Mouse (Mus musculus): ENCODE data around the gene Acot6. TPM values are rescaled to one million over a fixed set of nuclear protein-coding genes. Genes with fewer than 3 reads are reported as not detected.
"Not testable (repeated sequence)": the region's sequence is repeated elsewhere in the genome, so short reads cannot be mapped to it uniquely, and the experiment has no call there.

The Acot6 gene
- 1.8 and 2.3 TPM in 2 replicates for polyA plus RNA-seq (2014; fragmentation: Nextera tagmentation; extraction: Ambion mirVana)

DNA sequence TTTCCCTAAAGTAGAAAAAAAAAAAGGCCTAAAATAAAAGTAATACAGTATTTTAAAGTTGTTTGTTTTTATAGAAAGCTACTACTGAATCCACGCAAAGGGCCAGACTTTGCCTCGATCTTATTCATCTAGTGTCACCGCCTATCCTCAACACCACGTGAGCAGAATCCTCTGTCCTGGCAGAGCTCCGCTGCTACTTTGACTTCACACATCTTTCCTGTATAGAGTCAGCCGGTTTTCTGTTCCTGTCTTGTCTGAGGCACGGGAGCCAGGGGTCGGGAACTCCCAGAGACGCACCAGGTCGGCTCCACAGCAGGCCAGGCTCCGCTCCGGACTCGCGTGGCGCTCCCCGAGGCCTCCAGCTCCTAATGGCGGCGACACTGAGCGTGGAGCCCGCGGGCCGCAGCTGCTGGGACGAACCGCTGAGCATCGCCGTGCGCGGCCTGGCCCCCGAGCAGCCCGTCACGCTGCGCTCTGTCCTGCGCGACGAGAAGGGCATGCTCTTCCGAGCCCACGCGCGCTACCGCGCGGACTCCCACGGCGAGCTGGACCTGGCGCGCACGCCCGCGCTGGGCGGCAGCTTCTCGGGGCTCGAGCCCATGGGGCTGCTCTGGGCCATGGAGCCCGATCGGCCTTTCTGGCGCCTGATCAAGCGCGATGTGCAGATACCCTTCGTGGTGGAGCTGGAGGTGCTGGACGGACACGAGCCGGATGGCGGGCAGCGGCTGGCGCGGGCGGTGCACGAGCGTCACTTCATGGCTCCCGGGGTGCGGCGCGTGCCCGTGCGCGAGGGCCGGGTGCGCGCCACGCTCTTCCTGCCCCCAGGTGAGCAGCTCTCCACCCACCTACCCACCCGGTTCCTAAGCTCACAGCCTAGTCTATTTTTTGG, at the start of gene Acot6:
Gene Acot6, plus strand, starts transcription at position 51 of the 889 bp plus-strand sequence.
- H3K4me3 ChIP-seq (ENCODE audit: low read depth, low read length), result peak within 1 kb of the TSS; percentile 50
- H3K36me3 ChIP-seq (ENCODE audit: insufficient read depth); H3K4me1 ChIP-seq (ENCODE audit: insufficient read depth); H3K9me3 ChIP-seq (ENCODE audit: low read depth, low read length); H3K27me3 ChIP-seq (ENCODE audit: insufficient read depth, low read length): not testable (repeated sequence)
- under 1% methylated on average over 70 of the region's 80 CpGs for WGBS
- 0 out of 2 replicates have a peak within 1 kb of the TSS, but pooled peaks have one; percentile 18 for H3K27ac ChIP-seq (ENCODE audit: low read depth)
- ATAC-seq (ENCODE audit: insufficient read depth) (peak; percentile 89), DNase-seq (peak; percentile 77)
- peak within 1 kb of the TSS; percentile 65 for H3K9ac ChIP-seq
- H3K4me2 ChIP-seq, result peak within 1 kb of the TSS; percentile 78

- H3K27ac ChIP-seq (ENCODE audit: low read depth); H3K4me3 ChIP-seq (ENCODE audit: low read depth, low read length); H3K36me3 ChIP-seq (ENCODE audit: insufficient read depth); ATAC-seq (ENCODE audit: insufficient read depth); H3K9me3 ChIP-seq (ENCODE audit: low read depth, low read length); H3K4me1 ChIP-seq (ENCODE audit: insufficient read depth); H3K9ac ChIP-seq; H3K4me2 ChIP-seq; DNase-seq: not testable (repeated sequence)
- WGBS, result 85% methylated on average over 5 of the region's 5 CpGs
- H3K27me3 ChIP-seq (ENCODE audit: insufficient read depth, low read length), result peaks cover 12% of the 10 kb centered on the region; the same call in 1 of the 2 replicates
These were observed 49.7 kb upstream of the Acot6 start for GRCm38 (mm10) chr12:84050744-84051143.

DNA sequence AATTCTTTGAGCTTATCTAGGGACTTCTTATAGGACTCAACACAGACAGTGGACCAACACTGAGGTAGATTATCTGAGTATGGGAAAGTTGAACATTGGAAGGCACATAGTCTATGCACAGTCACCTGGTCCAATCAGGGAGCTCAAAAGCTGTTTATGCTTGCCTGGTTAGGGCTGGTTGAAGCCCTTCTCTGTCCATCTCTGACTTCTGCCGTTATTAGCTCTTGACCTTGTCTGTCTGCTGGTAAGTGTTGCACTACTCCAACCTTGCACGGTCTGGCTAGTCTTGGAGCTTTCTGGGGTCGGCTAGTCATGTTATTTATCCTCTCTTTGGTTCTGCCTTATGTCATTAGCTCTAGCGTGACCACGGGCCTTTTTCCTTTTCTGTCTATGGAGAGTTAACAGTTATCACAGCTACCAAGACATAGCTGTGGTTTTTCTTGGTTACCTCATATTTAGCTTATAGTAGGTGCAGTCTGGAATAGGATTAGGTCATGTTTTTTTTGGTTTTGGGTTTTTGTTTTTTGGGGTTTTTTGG, 48.4 kb upstream of the Acot6 start, which contains the start of gene Acot3:
Gene Acot3, plus strand, starts transcription at position 208 of the 538 bp plus-strand sequence.
- WGBS, result 71% methylated on average over 5 of the region's 5 CpGs
- H3K36me3 ChIP-seq (ENCODE audit: insufficient read depth), result no peaks in the 10 kb centered on the region
- no peaks in the 10 kb centered on the region for H3K9me3 ChIP-seq (ENCODE audit: low read depth, low read length)
- H3K4me1 ChIP-seq (ENCODE audit: insufficient read depth), result no peaks in the 10 kb centered on the region
- TF ChIP-seq CTCF (IDR thresholded peaks at IDR 0.05; ENCODE audit: low read depth), result no peak
- ATAC-seq (ENCODE audit: insufficient read depth) (no peak), DNase-seq (no peak)
- no peak within 1 kb of the TSS for H3K9ac ChIP-seq
- no peak within 1 kb of the TSS for H3K27ac ChIP-seq (ENCODE audit: low read depth)
- peaks cover 12% of the 10 kb centered on the region; the same call in 1 of the 2 replicates for H3K27me3 ChIP-seq (ENCODE audit: insufficient read depth, low read length)
- no peak within 1 kb of the TSS for H3K4me3 ChIP-seq (ENCODE audit: low read depth, low read length)
- no peak within 1 kb of the TSS for H3K4me2 ChIP-seq

- H3K4me2 ChIP-seq, result no peak overlapping the region
- H3K4me1 ChIP-seq (ENCODE audit: insufficient read depth), result no peaks in the 10 kb centered on the region
- TF ChIP-seq CTCF (IDR thresholded peaks at IDR 0.05; ENCODE audit: low read depth), result no peak
- H3K27ac ChIP-seq (ENCODE audit: low read depth), result no peak overlapping the region
- no peak overlapping the region for H3K9ac ChIP-seq
- no peaks in the 10 kb centered on the region for H3K36me3 ChIP-seq (ENCODE audit: insufficient read depth)
- H3K9me3 ChIP-seq (ENCODE audit: low read depth, low read length), result no peaks in the 10 kb centered on the region
- 83% methylated on average over 7 of the region's 7 CpGs for WGBS
- ATAC-seq (ENCODE audit: insufficient read depth), result no peak
- H3K4me3 ChIP-seq (ENCODE audit: low read depth, low read length), result no peak overlapping the region
- DNase-seq, result no peak
- H3K27me3 ChIP-seq (ENCODE audit: insufficient read depth, low read length), result peaks cover 12% of the 10 kb centered on the region; the same call in 1 of the 2 replicates
These were observed 47.8 kb upstream of the Acot6 start for GRCm38 (mm10) chr12:84052609-84053008.

- Histone ChIP-seq H3K9ac (peak overlapping the region; percentile 44), H3K36me3 (ENCODE audit: insufficient read depth) (no peaks in the 10 kb centered on the region), H3K4me1 (ENCODE audit: insufficient read depth) (no peaks in the 10 kb centered on the region), H3K4me3 (ENCODE audit: low read depth, low read length) (peak overlapping the region; percentile 41), H3K4me2 (peak overlapping the region; percentile 80), H3K27ac (ENCODE audit: low read depth) (no peak overlapping the region), H3K9me3 (ENCODE audit: low read depth, low read length) (no peaks in the 10 kb centered on the region), H3K27me3 (ENCODE audit: insufficient read depth, low read length) (peaks cover 12% of the 10 kb centered on the region; the same call in 1 of the 2 replicates)
- ATAC-seq (ENCODE audit: insufficient read depth) (no peak), DNase-seq (peak; percentile 16)
- TF ChIP-seq CTCF (IDR thresholded peaks at IDR 0.05; ENCODE audit: low read depth), result no peak
- 5% methylated on average over 16 of the region's 16 CpGs for WGBS
These were observed 47.3 kb upstream of the Acot6 start for GRCm38 (mm10) chr12:84053173-84053572.

- TF ChIP-seq CTCF (IDR thresholded peaks at IDR 0.05; ENCODE audit: low read depth), result peak; percentile 27; the same call in 1 of the 2 replicates
- WGBS, result 3% methylated on average over 36 of the region's 46 CpGs
- H3K4me2 ChIP-seq, result peak overlapping the region; percentile 80
- H3K27ac ChIP-seq (ENCODE audit: low read depth), result no peak overlapping the region
- no peaks in the 10 kb centered on the region for H3K4me1 ChIP-seq (ENCODE audit: insufficient read depth)
- H3K9me3 ChIP-seq (ENCODE audit: low read depth, low read length), result no peaks in the 10 kb centered on the region
- H3K36me3 ChIP-seq (ENCODE audit: insufficient read depth), result no peaks in the 10 kb centered on the region
- DNase-seq, result peak; percentile 76
- H3K27me3 ChIP-seq (ENCODE audit: insufficient read depth, low read length), result peaks cover 12% of the 10 kb centered on the region; the same call in 1 of the 2 replicates
- ATAC-seq (ENCODE audit: insufficient read depth), result no peak
- H3K9ac ChIP-seq, result peak overlapping the region; percentile 44
- peak overlapping the region; percentile 41 for H3K4me3 ChIP-seq (ENCODE audit: low read depth, low read length)
These were observed 46.6 kb upstream of the Acot6 start for GRCm38 (mm10) chr12:84053679-84054391.
